Mouse (Mus musculus) embryonic facial prominence, embryonic 12.5 days (tissue): Measurements from ENCODE around the gene Pyroxd1. TPM values are rescaled to one million over a fixed set of nuclear protein-coding genes. Genes with fewer than 3 reads are reported as not detected.
"Not testable (repeated sequence)": the region's sequence is repeated elsewhere in the genome, so short reads cannot be mapped to it uniquely, and the experiment has no call there.

Source experiments
- ATAC-seq: fragments of 200-750 bp; cut with Nextera tagmentation; 2 replicates; pipeline ENCODE4 v1.8.0; 2017; ENCODE audit not compliant: insufficient number of reproducible peaks, insufficient read depth, low FRiP score, low TSS enrichment
- H3K27ac ChIP-seq: fragments of 300-500 bp; sonication (generic); 2 replicates; pipeline ENCODE4 v1.5.1; 2016; ENCODE audit warnings: mild to moderate bottlenecking
- H3K27me3 ChIP-seq: fragments of 300-500 bp; sonication (generic); 2 replicates; pipeline ENCODE4 v1.6.1; 2016; ENCODE audit warnings: mild to moderate bottlenecking, moderate library complexity
- H3K36me3 ChIP-seq: fragments of 300-500 bp; sonication (generic); 2 replicates; pipeline ENCODE4 v1.6.1; 2016; ENCODE audit warnings: mild to moderate bottlenecking
- H3K4me1 ChIP-seq: fragments of 300-500 bp; sonication (generic); 2 replicates; pipeline ENCODE4 v1.6.1; 2016
- H3K4me2 ChIP-seq: fragments of 300-500 bp; sonication (generic); replicated peaks from 2 replicates; pipeline ENCODE4 v1.6.1; 2016; ENCODE audit warnings: mild to moderate bottlenecking, moderate library complexity
- H3K4me3 ChIP-seq: fragments of 300-500 bp; sonication (generic); 2 replicates; pipeline ENCODE4 v1.5.1; 2016; ENCODE audit warnings: mild to moderate bottlenecking
- H3K9ac ChIP-seq: fragments of 300-500 bp; sonication (generic); 2 replicates; pipeline ENCODE4 v1.6.1; 2016; ENCODE audit warnings: mild to moderate bottlenecking, moderate library complexity
- H3K9me3 ChIP-seq: fragments of 300-500 bp; sonication (generic); 2 replicates; pipeline ENCODE4 v1.6.1; 2016; ENCODE audit warnings: mild to moderate bottlenecking, moderate library complexity
- WGBS: fragments of 180-500 bp; shearing (Covaris S2); methylation state at CpG from one replicate; pipeline ENCODE4 v1.1.7; 2016; 5-methylcytosine and 5-hydroxymethylcytosine counted together
- polyA plus RNA-seq: library from polyadenylated mRNA; unstranded; fragments of >200 nt; fragmentation: Nextera tagmentation; extraction: Ambion mirVana; gene quantifications from 2 replicates; pipeline ENCODE4 v1.2.1, GENCODE M21; 2016

The Pyroxd1 gene
- polyA plus RNA-seq, 1 experiment from 2014 or later, result 19.7 TPM

GRCm38 (mm10) chr6:142347431-142348385 is 2.3 kb downstream of the Pyroxd1 start:
- no peak for ATAC-seq
- 85% methylated on average over 11 of the region's 11 CpGs for WGBS
- Histone ChIP-seq H3K4me2 (no peak overlapping the region), H3K27ac (no peak overlapping the region), H3K36me3 (peaks cover 21% of the 10 kb centered on the region; the same call in 1 of the 2 replicates), H3K4me3 (no peak overlapping the region), H3K27me3 (no peaks in the 10 kb centered on the region), H3K9me3 (no peaks in the 10 kb centered on the region), H3K9ac (no peak overlapping the region), H3K4me1 (peaks cover 8% of the 10 kb centered on the region)

DNA sequence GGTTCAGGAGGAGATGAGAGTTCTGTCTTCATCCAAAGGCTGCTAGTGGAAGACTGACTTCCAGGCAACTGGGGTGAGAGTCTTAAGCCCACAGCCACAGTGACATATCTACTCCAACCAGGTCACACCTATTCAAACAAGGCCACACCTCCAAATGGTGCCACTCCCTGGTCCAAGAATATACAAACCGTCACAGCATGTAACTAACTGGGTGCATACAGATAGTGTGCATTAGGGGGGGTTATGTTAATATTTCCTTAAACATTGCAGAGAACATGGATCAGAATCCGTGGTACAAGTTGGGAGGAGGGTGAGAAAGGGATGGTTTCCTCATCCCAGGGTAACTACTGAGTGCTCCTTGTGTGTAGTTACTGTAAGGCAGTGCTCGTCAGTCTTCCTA is 6.6 kb downstream of the Pyroxd1 start:
- not testable (repeated sequence) for H3K27ac ChIP-seq, H3K27me3 ChIP-seq, ATAC-seq, H3K9ac ChIP-seq, H3K4me3 ChIP-seq, H3K4me2 ChIP-seq, H3K4me1 ChIP-seq, H3K9me3 ChIP-seq
- 89% methylated on average over 3 of the region's 3 CpGs for WGBS
- peaks cover 26% of the 10 kb centered on the region; the same call in 1 of the 2 replicates for H3K36me3 ChIP-seq

DNA sequence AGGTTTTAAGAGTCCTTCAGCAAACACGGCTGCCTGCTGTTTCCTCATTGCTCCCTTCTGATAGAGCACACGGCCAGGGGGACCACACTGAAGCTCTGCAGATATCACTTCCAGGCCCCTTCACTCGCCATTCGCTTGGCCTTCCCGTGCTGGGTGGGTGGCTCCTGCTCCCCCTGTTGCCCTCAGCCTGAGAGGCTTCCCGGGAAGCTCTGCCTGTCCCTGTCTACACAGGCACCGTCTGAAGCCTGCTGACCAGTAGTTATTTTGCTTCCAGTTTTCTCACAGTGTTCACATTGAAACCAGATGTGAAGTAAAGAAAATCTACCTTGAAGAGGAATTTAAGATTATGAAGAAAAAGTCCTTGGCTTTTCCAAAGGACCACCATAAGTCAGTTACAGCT is 11.7 kb downstream of the Pyroxd1 start:
- no peak overlapping the region for H3K9ac ChIP-seq
- no peak for ATAC-seq
- no peaks in the 10 kb centered on the region for H3K27me3 ChIP-seq
- H3K4me3 ChIP-seq, result no peak overlapping the region
- peaks cover 37% of the 10 kb centered on the region for H3K36me3 ChIP-seq
- no peak overlapping the region for H3K27ac ChIP-seq
- no peaks in the 10 kb centered on the region for H3K4me1 ChIP-seq
- H3K9me3 ChIP-seq, result no peaks in the 10 kb centered on the region
- 52% methylated on average over 7 of the region's 7 CpGs for WGBS
- no peak overlapping the region for H3K4me2 ChIP-seq

GRCm38 (mm10) chr6:142362036-142362435 is 16.6 kb downstream of the Pyroxd1 start:
- no peaks in the 10 kb centered on the region for H3K27me3 ChIP-seq
- peaks cover 53% of the 10 kb centered on the region for H3K36me3 ChIP-seq
- no peak overlapping the region for H3K9ac ChIP-seq
- no peaks in the 10 kb centered on the region for H3K4me1 ChIP-seq
- H3K27ac ChIP-seq, result no peak overlapping the region
- WGBS, result 88% methylated on average over 6 of the region's 6 CpGs
- ATAC-seq, result no peak
- H3K4me3 ChIP-seq, result no peak overlapping the region
- H3K9me3 ChIP-seq, result no peaks in the 10 kb centered on the region
- no peak overlapping the region for H3K4me2 ChIP-seq

DNA sequence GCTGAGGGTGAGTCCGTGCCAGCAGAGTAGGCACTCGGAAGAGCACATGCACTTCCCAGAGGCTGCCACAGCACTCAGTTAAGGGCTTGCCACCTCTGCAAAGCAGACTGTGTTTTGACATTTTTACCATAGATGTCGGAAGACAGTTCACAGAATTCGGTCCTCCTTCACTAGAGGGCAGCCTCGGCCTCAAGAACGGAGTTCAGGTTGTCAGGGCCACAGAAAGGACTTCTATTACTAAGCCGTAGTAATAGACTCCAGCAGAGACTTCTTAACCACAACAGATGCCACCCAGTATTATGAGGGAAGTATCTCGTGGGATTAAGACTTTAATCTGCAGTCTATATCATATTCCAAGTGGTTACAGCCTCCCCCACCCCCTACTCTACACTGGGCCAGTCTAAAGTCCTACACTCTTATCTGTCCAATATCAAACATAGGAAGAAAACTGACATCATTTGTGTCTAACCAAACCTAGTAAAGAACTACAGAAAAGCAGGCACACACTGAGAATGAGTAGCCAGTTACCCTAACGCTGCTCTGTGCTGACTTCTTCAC is 17.6 kb downstream of the Pyroxd1 start:
- no peaks in the 10 kb centered on the region for H3K4me1 ChIP-seq
- H3K9ac ChIP-seq, result no peak overlapping the region
- H3K27me3 ChIP-seq, result no peaks in the 10 kb centered on the region
- 69% methylated on average over 9 of the region's 9 CpGs for WGBS
- H3K4me2 ChIP-seq, result no peak overlapping the region
- no peak overlapping the region for H3K27ac ChIP-seq
- ATAC-seq, result no peak
- H3K36me3 ChIP-seq, result peaks cover 63% of the 10 kb centered on the region
- H3K4me3 ChIP-seq, result no peak overlapping the region
- no peaks in the 10 kb centered on the region for H3K9me3 ChIP-seq

- H3K36me3 ChIP-seq, result peaks cover 46% of the 10 kb centered on the region
- ATAC-seq, result no peak
- H3K4me2 ChIP-seq, result no peak overlapping the region
- WGBS, result 86% methylated on average over 8 of the region's 8 CpGs
- no peaks in the 10 kb centered on the region for H3K9me3 ChIP-seq
- H3K4me1 ChIP-seq, result no peaks in the 10 kb centered on the region
- H3K27ac ChIP-seq, result no peak overlapping the region
- no peaks in the 10 kb centered on the region for H3K27me3 ChIP-seq
- H3K4me3 ChIP-seq, result no peak overlapping the region
- no peak overlapping the region for H3K9ac ChIP-seq
These were observed 20.5 kb downstream of the Pyroxd1 start for GRCm38 (mm10) chr6:142365742-142366472.

DNA sequence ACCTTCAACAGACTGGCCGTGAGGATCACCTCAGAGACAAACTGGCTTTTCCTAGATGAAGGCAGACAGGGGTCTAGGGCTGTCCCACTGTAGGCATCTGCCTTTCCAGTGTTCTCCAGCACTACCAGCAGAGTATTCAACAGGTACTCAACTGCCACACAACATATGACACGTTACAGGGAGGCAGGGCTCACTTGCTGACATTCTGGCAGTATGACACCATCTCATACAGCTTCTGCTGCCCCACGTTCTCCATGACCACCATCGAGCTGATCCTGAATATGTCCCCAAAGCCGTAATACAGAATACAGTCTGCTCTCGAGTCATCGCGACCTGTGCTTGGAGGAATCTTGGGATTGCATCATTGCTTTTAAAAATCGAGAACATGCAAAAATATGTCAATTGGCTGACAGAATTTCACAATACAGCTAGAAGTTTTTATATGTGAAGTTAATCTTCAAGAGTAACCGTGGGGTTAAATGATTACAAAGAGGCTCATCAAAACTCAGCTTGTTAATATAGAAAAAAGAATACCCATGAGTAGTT is 21.1 kb downstream of the Pyroxd1 start:
- Histone ChIP-seq H3K9me3 (no peaks in the 10 kb centered on the region), H3K4me1 (no peaks in the 10 kb centered on the region), H3K36me3 (peaks cover 46% of the 10 kb centered on the region), H3K4me3 (no peak overlapping the region), H3K9ac (no peak overlapping the region), H3K27me3 (no peaks in the 10 kb centered on the region), H3K27ac (no peak overlapping the region), H3K4me2 (no peak overlapping the region)
- WGBS, result 89% methylated on average over 10 of the region's 10 CpGs
- ATAC-seq, result no peak

DNA sequence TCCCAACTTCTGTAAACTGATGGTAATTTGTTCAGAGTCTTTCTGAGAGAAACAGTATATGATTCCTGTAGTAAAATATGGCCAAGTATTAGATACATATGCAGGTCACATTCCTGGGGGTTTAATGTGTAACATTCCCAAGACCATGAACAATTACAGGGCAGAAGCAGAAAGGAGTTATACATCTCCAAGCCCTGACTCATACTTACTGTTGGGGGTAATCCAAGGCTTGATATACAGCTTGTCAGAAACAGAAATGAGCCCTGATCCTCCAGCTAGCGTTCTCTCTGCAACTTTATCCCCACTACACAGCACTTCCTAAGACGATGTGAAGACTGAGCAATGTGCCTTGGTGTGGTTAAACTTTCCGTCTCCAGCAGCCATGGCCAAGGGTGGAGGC is 22.1 kb downstream of the Pyroxd1 start:
- Histone ChIP-seq H3K36me3 (peaks cover 43% of the 10 kb centered on the region), H3K27ac (no peak overlapping the region), H3K4me3 (no peak overlapping the region), H3K9me3 (no peaks in the 10 kb centered on the region), H3K27me3 (no peaks in the 10 kb centered on the region), H3K4me1 (no peaks in the 10 kb centered on the region), H3K4me2 (no peak overlapping the region), H3K9ac (no peak overlapping the region)
- no peak for ATAC-seq
- 85% methylated on average over 3 of the region's 3 CpGs for WGBS

GRCm38 (mm10) chr6:142369568-142369967 is 24.1 kb downstream of the Pyroxd1 start:
- Histone ChIP-seq H3K4me1 (no peaks in the 10 kb centered on the region), H3K36me3 (peaks cover 40% of the 10 kb centered on the region), H3K9ac (no peak overlapping the region), H3K4me3 (no peak overlapping the region), H3K4me2 (no peak overlapping the region), H3K27me3 (no peaks in the 10 kb centered on the region), H3K9me3 (no peaks in the 10 kb centered on the region), H3K27ac (no peak overlapping the region)
- no peak for ATAC-seq
- WGBS, result 80% methylated on average over 3 of the region's 3 CpGs

GRCm38 (mm10) chr6:142377081-142377480 is 31.6 kb downstream of the Pyroxd1 start:
- ATAC-seq, result no peak
- Histone ChIP-seq H3K9me3 (no peaks in the 10 kb centered on the region), H3K27me3 (no peaks in the 10 kb centered on the region), H3K4me2 (no peak overlapping the region), H3K9ac (no peak overlapping the region), H3K27ac (no peak overlapping the region), H3K36me3 (peaks cover 29% of the 10 kb centered on the region), H3K4me3 (no peak overlapping the region), H3K4me1 (no peaks in the 10 kb centered on the region)
- WGBS, result 52% methylated on average over 1 of the region's 1 CpGs

DNA sequence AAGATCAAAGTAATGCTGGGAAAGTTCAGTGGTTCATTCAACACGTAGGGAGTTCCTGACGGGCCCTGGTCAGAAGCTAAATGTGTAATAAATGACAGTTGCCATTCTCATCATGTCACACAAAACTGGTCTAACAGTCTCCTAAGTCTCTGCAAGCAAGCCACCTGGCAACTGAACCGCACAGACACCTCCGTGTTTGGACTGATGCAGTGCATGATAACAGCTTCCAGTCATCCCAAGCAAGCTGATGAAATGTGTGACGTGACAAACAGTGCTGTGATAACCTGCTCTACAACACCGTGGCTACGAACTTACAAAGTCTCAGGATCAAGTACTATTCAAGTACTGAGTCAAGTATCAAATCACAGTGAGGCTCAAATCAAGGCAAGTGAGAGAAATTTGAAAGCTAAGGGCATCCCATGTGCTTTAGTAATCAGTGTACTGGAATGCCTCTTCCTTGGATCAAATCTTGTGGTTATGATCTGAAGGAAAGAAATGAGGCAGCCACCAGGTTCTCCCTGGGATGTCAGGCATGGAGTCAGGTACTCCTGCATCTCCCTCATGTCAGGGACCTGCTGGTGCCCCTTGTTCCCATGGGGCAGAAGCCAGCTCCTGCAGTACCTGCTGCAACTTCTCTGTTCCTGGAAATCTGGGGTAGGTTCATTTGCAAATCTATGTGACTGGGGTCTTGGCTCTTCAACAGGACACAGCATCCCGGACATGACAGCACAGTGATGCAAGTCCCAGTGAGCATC is 33.3 kb downstream of the Pyroxd1 start:
- no peak overlapping the region for H3K4me3 ChIP-seq
- H3K9me3 ChIP-seq, result no peaks in the 10 kb centered on the region
- WGBS, result 88% methylated on average over 8 of the region's 8 CpGs
- H3K27ac ChIP-seq, result no peak overlapping the region
- no peaks in the 10 kb centered on the region for H3K27me3 ChIP-seq
- H3K36me3 ChIP-seq, result peaks cover 25% of the 10 kb centered on the region; the same call in 1 of the 2 replicates
- H3K4me1 ChIP-seq, result no peaks in the 10 kb centered on the region
- ATAC-seq, result no peak
- H3K4me2 ChIP-seq, result no peak overlapping the region
- no peak overlapping the region for H3K9ac ChIP-seq
